Mouse (Mus musculus) large intestine, adult 2 months (tissue): ENCODE data around the gene Hba-x. TPM values are rescaled to one million over a fixed set of nuclear protein-coding genes. Genes with fewer than 3 reads are reported as not detected.

Experiments
- DNase-seq: peaks from one replicate; pipeline ENCODE4 v3.0.0-alpha.2; 2012; ENCODE audit warnings: low read depth, low spot score
- WGBS: fragments of 180-500 bp; shearing (Covaris S2); methylation state at CpG from one replicate; pipeline ENCODE4 v1.1.7; 2018; 5-methylcytosine and 5-hydroxymethylcytosine counted together
- polyA plus RNA-seq: library from polyadenylated mRNA; depleted of rRNA; stranded (reverse); fragments of >200 nt; gene quantifications from 2 replicates; pipeline ENCODE4 v1.2.3, GENCODE M21; 2012; rRNA removed

Hba-x gene
- polyA plus RNA-seq = not detected in 2 replicates

- WGBS = 72% methylated on average over 3 of the region's 3 CpGs
- no peak for DNase-seq
Measured at GRCm38 (mm10) chr11:32276347-32276746, at the start of gene Hba-x. TSS of gene Hba-x (plus strand) at chr11:32276400.

DNA sequence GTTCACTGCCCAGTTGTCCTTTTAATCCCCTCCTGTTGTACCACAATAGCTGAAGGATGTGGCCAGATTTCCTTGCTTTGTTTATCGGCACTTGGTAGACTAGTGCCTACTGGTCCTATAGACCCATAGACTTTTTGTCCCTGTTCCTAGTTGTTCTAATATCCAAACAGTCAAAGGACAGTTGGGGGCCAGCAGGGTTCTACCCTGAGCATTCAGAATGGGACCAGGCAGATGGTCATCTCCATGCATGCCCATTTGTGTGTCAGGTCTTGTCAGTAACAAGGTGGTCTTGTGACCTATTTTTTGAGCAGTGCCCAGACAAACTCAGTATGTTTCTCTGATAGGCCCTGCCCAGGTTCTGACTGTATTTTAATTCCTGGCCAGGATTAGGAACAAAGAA, 49.2 kb upstream of the Hba-x start:
- DNase-seq = no peak
- WGBS = 24% methylated on average over 1 of the region's 1 CpGs

DNA sequence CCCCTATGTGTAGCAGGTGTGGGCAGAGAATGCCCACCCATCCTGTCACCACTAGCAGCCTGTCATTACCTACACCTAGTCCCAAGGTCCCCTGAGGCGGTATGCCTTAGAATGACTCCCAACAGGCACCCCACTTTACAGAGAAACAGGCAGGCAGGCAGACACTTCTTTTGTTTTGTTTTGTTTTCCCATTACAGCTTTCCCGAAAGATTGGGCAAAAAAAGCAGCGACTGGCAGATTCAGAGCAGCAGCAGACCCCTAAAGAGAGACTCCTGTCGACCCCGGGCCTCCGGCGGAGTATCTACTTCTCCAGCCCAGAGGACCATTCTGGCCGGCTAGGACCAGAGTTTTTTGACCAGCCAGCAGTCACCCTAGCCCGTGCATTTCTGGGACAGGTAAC, 48.6 kb upstream of the Hba-x start:
- no peak for DNase-seq
- 95% methylated on average over 9 of the region's 9 CpGs for WGBS

DNA sequence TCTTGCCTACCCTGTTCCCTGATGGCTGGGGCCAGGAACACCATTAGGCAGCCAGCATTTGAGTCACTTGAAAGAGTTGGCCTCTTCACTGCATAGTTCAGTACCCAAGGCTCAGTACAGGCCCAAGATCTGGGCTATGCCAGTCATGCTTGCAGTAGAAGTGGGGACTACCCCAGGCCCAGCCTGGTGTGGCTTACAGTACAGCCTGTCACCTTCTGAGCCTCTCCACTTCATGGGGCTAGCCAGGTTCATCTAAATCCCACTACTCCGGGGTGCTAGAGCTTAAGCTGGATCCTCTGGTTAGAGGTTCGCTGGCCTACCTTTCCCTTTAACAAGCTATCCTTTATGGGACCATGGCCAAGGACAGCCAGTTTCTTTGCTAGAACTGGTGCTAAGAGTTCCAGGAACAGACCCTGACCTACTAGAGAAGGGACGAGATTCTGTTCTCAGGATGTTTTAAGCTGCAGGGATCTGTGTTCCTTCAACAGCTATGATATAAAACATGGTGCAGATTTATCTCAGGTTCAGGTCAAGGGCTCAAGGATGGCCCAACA, 47.8 kb upstream of the Hba-x start:
- DNase-seq = no peak
- WGBS = 85% methylated on average over 3 of the region's 3 CpGs

- WGBS = 67% methylated on average over 4 of the region's 4 CpGs
- DNase-seq = no peak
Measured at GRCm38 (mm10) chr11:32230220-32230619, 46.0 kb upstream of the Hba-x start.

GRCm38 (mm10) chr11:32231125-32231524, 45.1 kb upstream of the Hba-x start:
- WGBS = 97% methylated on average over 2 of the region's 2 CpGs

DNA sequence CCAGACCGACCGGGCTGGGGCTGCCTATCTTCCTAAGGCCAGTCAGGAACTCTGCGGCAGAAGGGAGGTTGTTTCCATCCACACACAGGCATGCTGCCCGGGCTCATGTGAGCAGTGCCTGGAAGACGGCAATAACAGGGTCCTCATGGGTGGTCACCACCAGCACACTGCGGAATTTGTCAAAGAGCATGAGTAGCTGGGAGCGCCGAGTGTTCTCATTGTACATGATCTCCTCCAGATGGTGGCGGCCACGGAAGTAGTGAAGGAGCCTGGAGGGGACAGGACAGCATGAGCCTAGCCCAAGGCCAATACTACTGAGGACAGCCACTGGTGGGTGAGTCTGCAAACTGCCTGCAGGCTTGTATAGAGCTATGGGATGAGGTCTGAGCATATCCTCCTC, 43.4 kb upstream of the Hba-x start:
- DNase-seq = no peak
- WGBS = 87% methylated on average over 10 of the region's 10 CpGs

More at GRCm38 (mm10) chr11:32231125-32231524, 45.1 kb upstream of the Hba-x start:
- no peak for DNase-seq

- 94% methylated on average over 3 of the region's 3 CpGs for WGBS
- DNase-seq = no peak
Measured at GRCm38 (mm10) chr11:32233895-32234294, 42.3 kb upstream of the Hba-x start.

- 90% methylated on average over 6 of the region's 6 CpGs for WGBS
- no peak for DNase-seq
Measured at GRCm38 (mm10) chr11:32234816-32235485, 41.2 kb upstream of the Hba-x start.

DNA sequence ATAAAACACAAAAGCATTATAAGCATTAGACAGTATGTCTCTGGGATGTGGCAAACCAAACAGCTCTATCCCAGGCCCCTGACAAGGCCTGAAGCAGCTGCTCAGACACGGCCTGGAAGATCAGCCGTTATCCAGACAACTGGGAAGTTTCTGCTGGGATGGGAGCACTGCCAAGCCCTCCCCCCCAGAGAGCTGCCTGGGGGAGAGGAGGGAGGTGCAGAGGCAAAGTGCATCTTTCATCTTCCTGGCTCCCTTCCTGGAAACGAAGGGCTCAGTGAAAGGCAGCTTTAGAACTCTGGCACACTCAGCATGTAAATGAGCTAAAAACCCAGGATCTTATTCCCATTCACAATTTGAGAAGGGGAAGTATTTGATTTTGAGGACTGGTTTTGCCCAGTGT, 40.6 kb upstream of the Hba-x start:
- whole genome bisulfite sequencing = 11% methylated on average over 3 of the region's 3 CpGs
- DNase-seq = no peak

- 70% methylated on average over 2 of the region's 2 CpGs for WGBS
- no peak for DNase-seq
Measured at GRCm38 (mm10) chr11:32236132-32236531, 40.1 kb upstream of the Hba-x start.

GRCm38 (mm10) chr11:32236712-32237410, 39.3 kb upstream of the Hba-x start:
- no peak for DNase-seq
- 65% methylated on average over 9 of the region's 9 CpGs for WGBS

- DNase-seq = no peak
- 94% methylated on average over 3 of the region's 3 CpGs for WGBS
Measured at GRCm38 (mm10) chr11:32237411-32237795, 38.8 kb upstream of the Hba-x start.

DNA sequence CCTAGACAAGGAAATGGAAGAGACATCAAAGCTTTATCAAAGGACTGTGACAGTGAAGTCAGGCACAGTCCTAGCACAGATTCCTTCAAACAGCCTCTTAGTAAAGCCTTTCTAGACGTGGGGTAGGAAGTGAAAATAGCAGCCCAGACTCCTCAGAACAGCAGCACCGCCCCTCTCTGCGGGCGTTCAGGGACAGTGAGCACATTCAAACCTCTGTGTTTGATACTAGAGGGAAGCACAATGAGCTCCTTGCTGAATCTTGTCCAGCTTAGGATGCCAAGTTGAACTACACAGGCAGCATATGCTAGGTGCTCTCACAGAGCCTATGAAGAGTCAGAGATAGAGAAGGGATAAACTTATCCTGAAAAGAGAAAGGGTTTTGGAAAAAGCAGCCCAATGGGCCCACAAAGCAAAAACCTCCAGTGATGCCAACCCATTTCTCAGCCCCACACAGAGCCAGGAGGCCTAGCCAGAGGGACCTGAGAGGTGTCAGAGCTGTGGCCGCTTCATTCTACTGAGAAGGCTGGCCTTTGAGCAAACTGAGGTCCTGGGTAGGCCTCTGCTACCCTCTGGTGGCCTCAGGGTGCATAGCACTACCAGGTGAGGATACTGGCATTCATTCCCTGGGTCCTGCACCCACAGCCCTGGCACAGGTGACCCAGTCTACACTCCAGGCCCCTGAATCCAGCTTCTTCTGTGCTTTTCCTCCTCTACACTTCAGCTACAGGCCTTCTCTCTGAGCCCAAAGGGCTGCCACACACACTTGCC, 37.9 kb upstream of the Hba-x start:
- WGBS = 69% methylated on average over 5 of the region's 5 CpGs

DNA sequence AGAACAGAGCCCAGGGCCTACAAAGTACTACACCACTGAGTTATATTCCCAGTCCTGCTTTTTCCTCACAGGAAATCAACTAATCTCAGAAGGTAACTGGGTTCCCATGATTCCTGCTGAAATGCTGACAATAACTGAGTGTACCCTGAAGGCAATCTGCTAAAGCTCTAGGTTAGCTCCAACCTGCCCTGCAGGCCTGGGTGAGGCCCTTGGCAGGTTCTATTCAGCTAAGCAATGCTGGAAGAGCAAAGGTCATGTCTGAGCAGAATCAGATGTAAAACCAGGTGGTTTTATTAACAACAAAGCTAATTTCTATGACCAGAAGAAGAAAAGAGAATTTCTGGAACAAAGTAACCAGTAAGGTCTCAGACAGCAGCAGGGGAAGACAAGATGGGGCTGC, 34.8 kb upstream of the Hba-x start:
- no peak for DNase-seq

More for the DNA sequence above, 37.9 kb upstream of the Hba-x start:
- no peak for DNase-seq

GRCm38 (mm10) chr11:32242209-32242608, 34.0 kb upstream of the Hba-x start:
- 70% methylated on average over 3 of the region's 3 CpGs for WGBS

GRCm38 (mm10) chr11:32243205-32243955, 32.8 kb upstream of the Hba-x start:
- 73% methylated on average over 7 of the region's 7 CpGs for WGBS
- no peak for DNase-seq

More at GRCm38 (mm10) chr11:32242209-32242608, 34.0 kb upstream of the Hba-x start:
- no peak for DNase-seq

GRCm38 (mm10) chr11:32244064-32244463, 32.1 kb upstream of the Hba-x start:
- DNase-seq = no peak
- 73% methylated on average over 3 of the region's 3 CpGs for WGBS

- no peak for DNase-seq
- WGBS = 94% methylated on average over 1 of the region's 1 CpGs
Measured at GRCm38 (mm10) chr11:32244617-32245016, 31.6 kb upstream of the Hba-x start.

GRCm38 (mm10) chr11:32245614-32246013, 30.6 kb upstream of the Hba-x start:
- DNase-seq = no peak
- WGBS = 93% methylated on average over 6 of the region's 6 CpGs
